Mouse (Mus musculus) E14TG2a.4 (cell line): ENCODE results near the gene Igf2bp3.

ENCODE experiments used
- CTCF ChIP-seq: conservative IDR thresholded peaks from 2 replicates; pipeline ENCODE4 v1.5.1; 2014; ENCODE audit warnings: low read length
- NANOG ChIP-seq: IDR thresholded peaks from 2 replicates; pipeline ENCODE4 v1.6.1; 2014; ENCODE audit warnings: borderline replicate concordance, low read length, mixed read lengths
- POU5F1 ChIP-seq: IDR thresholded peaks from 2 replicates; pipeline ENCODE4 v1.6.1; 2014; ENCODE audit warnings: low read length, borderline replicate concordance

DNA sequence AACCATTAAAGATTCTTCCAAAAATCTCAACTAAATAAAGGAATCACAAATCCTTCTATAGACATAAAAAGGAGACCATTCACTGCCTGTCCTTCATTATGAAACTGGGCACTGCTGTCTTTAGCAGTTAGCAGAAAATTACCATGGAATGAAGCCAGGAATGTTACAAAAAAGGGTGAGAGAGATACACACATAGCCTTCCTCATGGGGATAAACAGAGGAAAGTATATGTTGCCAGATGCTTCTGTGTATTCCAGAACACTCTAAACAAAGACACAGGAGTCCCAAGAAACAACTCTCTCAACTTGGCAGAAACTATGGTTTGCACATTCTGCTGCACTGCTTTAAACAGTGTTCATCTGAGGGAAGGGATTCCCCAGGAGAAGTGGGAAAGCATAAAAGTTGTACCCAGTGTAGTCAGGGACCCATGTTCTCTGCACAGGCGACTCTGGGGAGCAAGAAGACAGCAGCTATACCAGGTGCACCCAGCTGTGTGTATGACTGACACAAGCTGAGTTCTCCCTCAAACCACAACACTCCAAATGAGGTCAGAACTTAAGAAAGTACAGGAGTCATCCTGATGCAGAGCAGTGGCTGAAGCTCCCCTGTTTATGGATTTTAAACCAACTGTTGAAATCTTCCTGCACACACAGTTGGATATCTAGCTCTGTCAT is 95.2 kb downstream of the Igf2bp3 start:
- TF ChIP-seq CTCF, result no peak
- TF ChIP-seq POU5F1, result no peak
- TF ChIP-seq NANOG, result no peak
